Mouse (Mus musculus) lung, adult 2 months (tissue): ENCODE measurements around the gene Zfp296.

Source experiments
- CTCF ChIP-seq: fragments of 200-500 bp; IDR thresholded peaks from 2 replicates; pipeline ENCODE4 v1.5.1; 2011; ENCODE audit warnings: mild to moderate bottlenecking, low read length, control low read depth; ENCODE audit not compliant: insufficient read depth
- POLR2A ChIP-seq: fragments of 200-500 bp; IDR thresholded peaks from 2 replicates; pipeline ENCODE4 v1.6.1; 2011; ENCODE audit warnings: low read depth, mild to moderate bottlenecking, control low read depth, low read length, borderline replicate concordance; ENCODE audit errors: extremely low read depth

DNA sequence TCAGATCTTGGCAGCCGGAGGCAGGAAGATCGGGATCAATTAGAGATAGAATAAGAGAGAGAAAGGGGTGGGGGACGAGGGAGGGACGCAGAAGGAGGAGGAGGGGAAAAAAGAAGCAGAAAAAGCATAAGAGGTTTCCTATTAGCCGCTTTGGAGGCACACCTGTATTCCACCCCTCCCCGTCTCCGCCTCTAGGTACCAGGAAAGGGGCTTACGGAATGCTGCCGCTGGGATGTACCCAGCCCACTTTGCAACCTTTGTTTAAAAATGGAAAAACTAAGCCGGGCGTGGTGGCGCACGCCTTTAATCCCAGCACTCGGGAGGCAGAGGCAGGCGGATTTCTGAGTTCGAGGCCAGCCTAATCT, 3.3 kb upstream of the Zfp296 start:
- TF ChIP-seq CTCF = no peak
- no peak for TF ChIP-seq POLR2A
